Mouse (Mus musculus) CD4-positive, CD25-positive, alpha-beta regulatory T cell, adult 2 months (primary cell): ENCODE data around the gene Zdhhc5.

Source experiments
- DNase-seq: peaks from one replicate; pipeline ENCODE4 v3.0.0-alpha.2; 2012; ENCODE audit warnings: low read depth, low spot score

The Zdhhc5 gene

GRCm38 (mm10) chr2:84647051-84647568, 67.9 kb downstream of the Zdhhc5 start:
- DNase-seq = no peak

- DNase-seq = no peak
Measured at GRCm38 (mm10) chr2:84646138-84646537, 68.8 kb downstream of the Zdhhc5 start.

GRCm38 (mm10) chr2:84640833-84641232, 74.1 kb downstream of the Zdhhc5 start:
- no peak for DNase-seq

- DNase-seq = no peak
Measured at GRCm38 (mm10) chr2:84638428-84639220, 76.4 kb downstream of the Zdhhc5 start.
